Mouse (Mus musculus) embryonic fibroblast, embryonic 13.5 days (primary cell): ENCODE results near the gene Fli1. TPM values are rescaled to one million over a fixed set of nuclear protein-coding genes. Genes with fewer than 3 reads are reported as not detected.

Experiments used
- H3K27ac ChIP-seq: 2 replicates; pipeline ENCODE4 v1.5.1; 2012; ENCODE audit warnings: low read length, control low read depth, inconsistent platforms; ENCODE audit not compliant: insufficient read depth
- H3K4me1 ChIP-seq: 2 replicates; pipeline ENCODE4 v1.6.1; 2011; ENCODE audit warnings: low read length; ENCODE audit not compliant: control insufficient read depth, insufficient read depth
- H3K4me3 ChIP-seq: 2 replicates; pipeline ENCODE4 v1.5.1; 2011; ENCODE audit warnings: mild to moderate bottlenecking, control low read depth, low read length; ENCODE audit not compliant: insufficient read depth
- CTCF ChIP-seq: IDR thresholded peaks from 2 replicates; pipeline ENCODE4 v1.5.1; 2011; ENCODE audit warnings: mild to moderate bottlenecking, control low read depth, low read length, moderate library complexity, borderline replicate concordance; ENCODE audit not compliant: insufficient read depth
- POLR2A ChIP-seq: IDR thresholded peaks from 2 replicates; pipeline ENCODE4 v1.6.1; 2011; ENCODE audit warnings: low read depth, mild to moderate bottlenecking, control low read depth, low read length, moderate library complexity
- polyA plus RNA-seq: library from polyadenylated mRNA; stranded (reverse); fragments of >200 nt; gene quantifications from 2 replicates; pipeline ENCODE4 v1.2.4, GENCODE M21; 2011; ENCODE audit warnings: low read depth; ENCODE audit not compliant: missing spikeins, insufficient read length

Fli1 gene
- polyA plus RNA-seq, 1 experiment, result 6.8 TPM

GRCm38 (mm10) chr9:32400662-32401161, 141.9 kb downstream of the Fli1 start:
- H3K27ac ChIP-seq, result peak overlapping the region; percentile 48; the same call in 1 of the 2 replicates
- no peak overlapping the region for H3K4me3 ChIP-seq
- 0 out of 2 replicates have a peak, but pooled peaks cover 3% of the 10 kb centered on the region for H3K4me1 ChIP-seq
- TF ChIP-seq CTCF, result no peak
- no peak for TF ChIP-seq POLR2A

GRCm38 (mm10) chr9:32400212-32400611, 142.4 kb downstream of the Fli1 start:
- H3K27ac ChIP-seq, result no peak overlapping the region
- H3K4me1 ChIP-seq, result 0 out of 2 replicates have a peak, but pooled peaks cover 3% of the 10 kb centered on the region
- no peak for TF ChIP-seq POLR2A
- TF ChIP-seq CTCF, result no peak

GRCm38 (mm10) chr9:32394761-32395161, 147.9 kb downstream of the Fli1 start:
- Histone ChIP-seq H3K4me3 (no peak overlapping the region), H3K4me1 (no peaks in the 10 kb centered on the region), H3K27ac (no peak overlapping the region)
- TF ChIP-seq CTCF (no peak), POLR2A (no peak)

More at GRCm38 (mm10) chr9:32400212-32400611, 142.4 kb downstream of the Fli1 start:
- H3K4me3 ChIP-seq, result no peak overlapping the region

- H3K27ac ChIP-seq, result no peak overlapping the region
- no peak overlapping the region for H3K4me3 ChIP-seq
- no peaks in the 10 kb centered on the region for H3K4me1 ChIP-seq
- TF ChIP-seq CTCF (no peak), POLR2A (no peak)
Observed at GRCm38 (mm10) chr9:32392716-32393115, 149.9 kb downstream of the Fli1 start.

- no peaks in the 10 kb centered on the region for H3K4me1 ChIP-seq
- no peak overlapping the region for H3K4me3 ChIP-seq
- no peak overlapping the region for H3K27ac ChIP-seq
- no peak for TF ChIP-seq POLR2A
- no peak for TF ChIP-seq CTCF
Observed at GRCm38 (mm10) chr9:32391701-32392100, 151.0 kb downstream of the Fli1 start.

- Histone ChIP-seq H3K4me3 (no peak overlapping the region), H3K27ac (no peak overlapping the region), H3K4me1 (no peaks in the 10 kb centered on the region)
- no peak for TF ChIP-seq POLR2A
- TF ChIP-seq CTCF, result no peak
Observed at GRCm38 (mm10) chr9:32391092-32391491, 151.6 kb downstream of the Fli1 start.

GRCm38 (mm10) chr9:32388120-32388519, 154.5 kb downstream of the Fli1 start:
- H3K4me1 ChIP-seq, result no peaks in the 10 kb centered on the region

GRCm38 (mm10) chr9:32384906-32385305, 157.8 kb downstream of the Fli1 start:
- no peak overlapping the region for H3K4me3 ChIP-seq
- no peak overlapping the region for H3K27ac ChIP-seq
- no peaks in the 10 kb centered on the region for H3K4me1 ChIP-seq
- no peak for TF ChIP-seq CTCF
- no peak for TF ChIP-seq POLR2A

More at GRCm38 (mm10) chr9:32388120-32388519, 154.5 kb downstream of the Fli1 start:
- H3K4me3 ChIP-seq, result no peak overlapping the region
- no peak overlapping the region for H3K27ac ChIP-seq
- no peak for TF ChIP-seq POLR2A
- peak; percentile 31; the same call in 1 of the 2 replicates for TF ChIP-seq CTCF

- Histone ChIP-seq H3K4me3 (no peak overlapping the region), H3K27ac (no peak overlapping the region), H3K4me1 (no peaks in the 10 kb centered on the region)
- TF ChIP-seq CTCF (no peak), POLR2A (no peak)
Observed at GRCm38 (mm10) chr9:32376863-32377590, 165.6 kb downstream of the Fli1 start.

GRCm38 (mm10) chr9:32376031-32376430, 166.6 kb downstream of the Fli1 start:
- no peaks in the 10 kb centered on the region for H3K4me1 ChIP-seq
- TF ChIP-seq POLR2A (no peak), CTCF (no peak)

More at GRCm38 (mm10) chr9:32376031-32376430, 166.6 kb downstream of the Fli1 start:
- Histone ChIP-seq H3K27ac (no peak overlapping the region), H3K4me3 (no peak overlapping the region)
